Mouse (Mus musculus) spleen, postnatal 4 days (tissue): ENCODE data around the gene Tmem91.

ENCODE experiments used
- DNase-seq, 2 experiments: peaks; one replicate each; pipeline ENCODE4 v3.0.0; 2022; ENCODE audit warnings: low spot score in 2 of 2

The Tmem91 gene

DNA sequence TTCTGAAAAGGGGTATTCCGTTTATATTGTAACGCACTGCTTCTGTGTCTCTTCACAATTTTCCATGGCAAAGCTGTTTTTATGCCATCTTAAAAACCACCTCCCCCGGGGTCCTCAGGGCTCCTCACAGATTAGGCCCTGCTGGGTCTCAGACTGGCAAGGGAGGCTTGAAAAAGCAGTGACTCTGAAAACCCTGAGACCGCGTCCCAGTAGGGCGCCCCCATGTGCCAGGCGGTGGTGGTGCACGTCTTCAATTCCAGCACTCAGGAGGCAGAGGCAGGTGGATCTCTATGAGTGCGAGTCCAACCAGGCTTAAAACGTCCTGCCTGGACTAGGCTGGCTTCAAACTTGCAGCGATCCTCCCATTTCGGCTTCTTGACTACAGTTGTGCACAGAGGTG, 25.8 kb upstream of the Tmem91 start:
- peak in 1 of 2 experiments; percentile 69 for DNase-seq

DNA sequence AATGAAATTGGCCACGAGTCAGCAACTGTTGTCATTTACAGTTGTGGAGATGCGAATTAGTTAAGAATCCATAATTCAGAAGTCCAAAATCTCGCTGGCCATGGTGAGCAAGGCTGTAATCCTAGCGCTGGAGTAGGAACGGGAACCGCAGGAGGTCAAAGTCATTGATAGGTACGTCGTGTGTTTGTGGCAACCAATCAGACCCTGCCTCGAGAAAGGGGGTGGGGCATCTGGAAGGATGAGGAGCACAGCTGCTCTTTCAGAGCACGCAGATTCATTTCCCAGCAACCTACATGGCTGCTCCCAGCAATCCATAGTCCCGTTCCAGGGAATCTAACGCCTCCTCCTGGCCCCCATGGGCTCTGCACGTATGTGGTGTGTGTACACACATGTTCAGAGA, 24.9 kb upstream of the Tmem91 start:
- no peak for DNase-seq

DNA sequence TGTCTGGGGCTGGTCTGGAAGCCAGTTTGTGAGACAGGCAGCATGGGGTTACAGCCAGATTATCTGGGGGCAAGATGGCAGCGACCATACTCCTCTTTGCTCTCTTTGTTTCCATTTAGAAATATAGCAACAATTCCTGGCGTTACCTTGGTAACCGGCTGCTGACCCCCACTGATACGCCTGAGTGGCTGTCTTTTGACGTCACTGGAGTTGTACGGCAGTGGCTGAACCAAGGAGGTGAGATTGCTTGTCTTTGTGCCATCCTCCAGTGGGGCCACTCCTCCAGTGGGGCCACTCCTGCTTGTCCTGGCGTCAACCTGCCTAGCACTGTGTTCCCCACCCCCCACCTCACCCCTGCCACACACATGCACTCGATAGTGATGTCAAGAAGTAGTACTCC, 19.1 kb upstream of the Tmem91 start:
- DNase-seq: no peak

DNA sequence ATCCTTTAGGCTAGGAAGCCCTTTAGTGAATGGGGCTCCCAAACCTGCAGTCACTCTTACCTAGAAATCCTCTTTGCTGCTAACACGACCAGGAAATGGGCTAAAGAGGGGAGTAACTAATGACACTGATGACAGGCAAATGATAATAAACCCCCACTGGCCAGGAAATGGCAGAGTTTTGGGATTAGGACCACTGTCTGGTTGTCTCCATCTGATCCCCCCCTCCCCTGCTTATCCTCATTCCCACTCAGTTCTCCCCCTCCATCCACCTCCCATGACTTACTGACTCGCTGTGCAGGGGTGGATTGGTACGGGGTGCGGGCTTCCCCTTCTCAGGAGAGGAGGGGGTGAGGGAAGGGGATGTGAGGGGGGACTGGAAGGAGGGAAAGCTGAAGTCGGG, 15.1 kb upstream of the Tmem91 start:
- no peak for DNase-seq

DNA sequence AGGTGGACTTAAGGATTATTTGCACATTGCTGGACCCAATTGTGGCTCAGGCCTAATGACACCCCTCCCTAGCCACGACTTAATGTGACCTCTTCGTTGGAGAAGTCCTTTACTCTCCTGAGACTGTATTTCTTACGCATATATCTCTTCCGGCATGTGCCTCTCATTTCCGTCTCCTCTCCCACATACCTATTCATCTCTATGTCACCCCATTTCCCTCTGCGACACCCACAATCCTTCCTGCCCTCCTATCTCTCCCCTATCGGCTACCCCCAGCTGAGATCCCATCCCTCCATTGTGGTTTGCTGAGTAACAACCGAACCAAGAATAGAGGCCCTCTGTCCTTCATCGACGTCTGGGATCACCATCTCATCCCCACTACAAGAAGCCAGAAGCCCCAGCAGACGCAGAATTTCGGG, 14.6 kb upstream of the Tmem91 start:
- DNase-seq: no peak

DNA sequence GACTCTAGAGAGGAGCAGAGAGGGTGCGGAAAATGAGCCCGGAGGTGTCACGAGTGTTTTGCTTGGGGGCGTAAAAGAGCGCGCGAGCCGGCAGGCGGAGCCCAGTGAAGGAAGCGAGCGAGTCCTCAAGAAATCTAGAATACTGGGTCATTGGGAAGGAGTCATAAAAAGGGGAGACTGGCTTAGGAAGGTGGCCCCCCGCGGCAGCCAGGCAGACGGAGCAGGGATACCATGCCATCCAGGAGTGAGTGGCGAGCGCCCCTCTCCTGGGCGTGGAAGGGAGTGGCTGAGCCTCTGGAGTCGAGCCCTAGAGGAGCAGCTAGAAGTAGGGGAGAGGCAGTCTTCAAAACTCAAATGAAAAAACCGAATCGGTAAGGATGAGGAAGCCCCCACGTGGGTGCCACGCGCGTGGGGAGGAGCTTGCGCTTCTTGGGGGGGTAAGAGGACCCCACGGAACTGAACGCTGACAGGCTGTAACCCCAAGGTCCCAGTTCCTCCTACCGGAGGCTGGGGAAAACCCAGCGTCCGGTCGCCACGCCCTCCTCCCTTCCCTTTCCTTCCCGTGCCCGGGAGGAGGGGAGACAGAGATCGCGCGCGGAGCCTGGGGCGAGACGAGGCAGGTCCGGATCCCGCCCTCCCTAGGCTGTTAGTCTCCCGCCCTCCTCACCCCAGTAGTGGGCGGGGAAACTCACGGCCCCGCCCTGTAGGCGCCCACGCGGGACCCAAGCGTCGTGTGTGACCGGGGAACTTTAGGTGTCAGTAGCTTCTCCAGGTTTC, 14.0 kb upstream of the Tmem91 start:
- peak; percentile 86 to 90 for DNase-seq

DNA sequence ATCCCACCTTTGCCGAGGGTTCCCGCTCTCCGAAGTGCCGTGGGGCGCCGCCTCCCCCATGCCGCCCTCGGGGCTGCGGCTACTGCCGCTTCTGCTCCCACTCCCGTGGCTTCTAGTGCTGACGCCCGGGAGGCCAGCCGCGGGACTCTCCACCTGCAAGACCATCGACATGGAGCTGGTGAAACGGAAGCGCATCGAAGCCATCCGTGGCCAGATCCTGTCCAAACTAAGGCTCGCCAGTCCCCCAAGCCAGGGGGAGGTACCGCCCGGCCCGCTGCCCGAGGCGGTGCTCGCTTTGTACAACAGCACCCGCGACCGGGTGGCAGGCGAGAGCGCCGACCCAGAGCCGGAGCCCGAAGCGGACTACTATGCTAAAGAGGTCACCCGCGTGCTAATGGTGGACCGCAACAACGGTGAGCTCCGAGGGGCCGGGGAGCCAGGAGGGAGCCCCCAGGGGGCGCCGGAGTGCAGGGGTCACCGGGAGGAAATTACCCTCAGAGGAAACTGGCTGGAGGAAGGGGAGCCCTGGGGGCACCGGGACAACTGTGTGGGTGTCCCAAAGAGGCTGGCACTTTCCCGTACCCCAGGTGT, 12.9 kb upstream of the Tmem91 start:
- peak; percentile 81 to 93 for DNase-seq

DNA sequence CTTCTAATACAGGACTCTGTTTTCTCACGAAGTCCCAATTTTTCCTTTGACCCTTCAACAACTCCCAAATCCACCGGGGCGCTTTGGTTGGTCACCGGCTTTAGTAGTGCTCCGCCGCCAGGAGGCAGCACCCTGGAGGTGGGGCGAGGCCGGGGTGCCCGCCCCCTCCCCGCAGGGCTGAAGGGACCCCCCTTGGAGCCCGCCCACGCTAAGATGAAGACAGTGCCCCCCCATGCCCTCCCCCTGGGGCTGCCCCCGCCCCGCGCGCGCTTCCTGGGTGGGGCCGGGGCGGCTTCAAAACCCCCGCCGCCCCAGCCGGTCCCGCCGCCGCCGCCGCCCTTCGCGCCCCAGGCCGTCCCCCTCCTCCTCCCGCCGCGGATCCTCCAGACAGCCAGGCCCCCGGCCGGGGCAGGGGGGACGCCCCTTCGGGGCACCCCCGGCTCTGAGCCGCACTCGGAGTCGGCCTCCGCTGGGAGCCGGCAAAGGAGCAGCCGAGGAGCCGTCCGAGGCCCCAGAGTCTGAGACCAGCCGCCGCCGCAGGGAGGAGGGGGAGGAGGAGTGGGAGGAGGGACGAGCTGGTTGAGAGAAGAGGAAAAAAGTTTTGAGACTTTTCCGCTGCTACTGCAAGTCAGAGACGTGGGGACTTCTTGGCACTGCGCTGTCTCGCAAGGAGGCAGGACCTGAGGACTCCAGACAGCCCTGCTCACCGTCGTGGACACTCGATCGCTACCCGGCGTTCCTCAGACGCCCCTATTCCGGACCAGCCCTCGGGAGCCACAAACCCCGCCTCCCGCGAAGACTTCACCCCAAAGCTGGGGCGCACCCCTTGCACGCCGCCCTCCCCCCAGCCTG, 11.9 kb upstream of the Tmem91 start, which contains the start of gene Tgfb1:
Tgfb1 (plus strand) TSS at position 323 of the 852 bp plus-strand sequence.
- DNase-seq: peak; percentile 83 to 90

DNA sequence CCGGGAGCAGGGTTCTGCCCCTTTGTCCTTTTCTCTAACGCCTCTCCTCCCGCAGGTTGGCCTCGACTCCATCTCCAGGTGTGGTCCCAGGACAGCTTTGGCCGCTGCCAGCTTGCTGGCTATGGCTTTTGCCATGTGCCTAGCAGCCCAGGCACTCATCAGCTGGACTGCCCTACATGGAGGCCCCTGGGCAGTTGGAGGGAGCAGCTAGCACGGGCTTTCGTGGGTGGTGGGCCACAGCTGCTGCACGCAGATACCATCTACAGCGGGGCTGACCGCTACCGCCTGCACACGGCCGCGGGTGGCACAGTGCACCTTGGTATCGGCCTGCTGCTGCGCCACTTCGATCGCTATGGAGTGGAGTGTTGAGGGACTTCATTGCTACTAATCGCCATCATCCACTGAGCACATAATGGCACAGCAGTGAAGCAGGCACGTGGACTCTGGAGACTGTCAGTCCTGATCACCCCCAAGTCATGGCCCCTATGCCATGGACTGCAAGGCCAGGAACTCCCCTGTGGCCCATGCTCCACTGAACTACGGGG, 11.0 kb upstream of the Tmem91 start:
- no peak for DNase-seq

DNA sequence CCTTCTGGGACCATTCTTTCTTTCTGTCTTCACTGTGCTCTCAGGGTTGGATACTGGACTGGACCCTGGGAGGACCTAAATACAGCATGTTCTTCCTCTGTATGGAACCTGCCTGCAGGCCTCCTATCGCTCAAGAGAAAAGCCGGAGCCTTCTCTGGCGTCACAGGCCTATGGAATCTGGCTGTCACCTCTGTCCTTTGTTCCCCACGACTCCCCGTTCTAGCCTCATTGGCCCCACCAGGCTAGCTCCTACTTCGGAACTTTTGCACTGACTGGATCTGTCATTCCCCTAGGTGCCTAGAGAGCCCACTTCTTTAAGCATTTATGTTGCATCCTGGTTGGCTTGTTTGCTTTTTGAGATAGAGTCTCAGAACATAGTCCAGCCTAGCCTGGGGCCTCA, 9.7 kb upstream of the Tmem91 start:
- peak in 1 of 2 experiments; percentile 65 for DNase-seq

DNA sequence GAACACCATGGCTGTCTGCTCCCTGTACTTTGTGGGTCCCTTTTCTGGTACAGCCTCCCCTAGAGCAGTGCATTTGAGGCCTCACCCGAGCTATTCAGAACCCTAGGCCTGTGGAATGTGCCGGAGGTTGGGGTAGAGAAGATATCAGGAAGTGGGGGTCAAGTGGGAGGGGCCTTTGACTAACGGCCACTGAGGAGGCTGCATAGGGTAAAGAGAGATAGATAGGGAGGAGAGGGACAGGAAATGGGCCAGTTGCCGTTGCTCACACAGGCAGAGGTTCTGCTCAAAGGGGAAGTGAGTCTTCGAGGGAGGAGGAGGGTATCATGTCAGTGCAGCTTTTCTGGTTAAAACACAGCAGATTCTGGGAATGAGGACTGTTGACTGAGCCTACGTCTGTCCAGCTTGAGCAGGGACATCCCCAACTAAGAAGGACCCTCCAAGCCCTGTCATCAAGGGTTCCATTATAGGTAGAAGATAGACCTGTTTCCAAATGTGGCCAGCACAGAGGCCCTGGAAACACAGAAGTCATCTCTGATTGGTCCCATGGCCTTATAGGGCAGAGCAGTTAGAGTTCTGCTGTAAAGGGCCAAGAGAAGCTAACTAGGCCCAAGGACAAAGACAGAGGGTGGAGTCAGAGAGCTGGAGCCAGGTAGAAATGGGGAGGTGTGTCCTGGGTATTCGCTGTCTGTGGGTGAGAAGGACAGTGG, 8.7 kb upstream of the Tmem91 start:
- peak; percentile 70 to 74 for DNase-seq

DNA sequence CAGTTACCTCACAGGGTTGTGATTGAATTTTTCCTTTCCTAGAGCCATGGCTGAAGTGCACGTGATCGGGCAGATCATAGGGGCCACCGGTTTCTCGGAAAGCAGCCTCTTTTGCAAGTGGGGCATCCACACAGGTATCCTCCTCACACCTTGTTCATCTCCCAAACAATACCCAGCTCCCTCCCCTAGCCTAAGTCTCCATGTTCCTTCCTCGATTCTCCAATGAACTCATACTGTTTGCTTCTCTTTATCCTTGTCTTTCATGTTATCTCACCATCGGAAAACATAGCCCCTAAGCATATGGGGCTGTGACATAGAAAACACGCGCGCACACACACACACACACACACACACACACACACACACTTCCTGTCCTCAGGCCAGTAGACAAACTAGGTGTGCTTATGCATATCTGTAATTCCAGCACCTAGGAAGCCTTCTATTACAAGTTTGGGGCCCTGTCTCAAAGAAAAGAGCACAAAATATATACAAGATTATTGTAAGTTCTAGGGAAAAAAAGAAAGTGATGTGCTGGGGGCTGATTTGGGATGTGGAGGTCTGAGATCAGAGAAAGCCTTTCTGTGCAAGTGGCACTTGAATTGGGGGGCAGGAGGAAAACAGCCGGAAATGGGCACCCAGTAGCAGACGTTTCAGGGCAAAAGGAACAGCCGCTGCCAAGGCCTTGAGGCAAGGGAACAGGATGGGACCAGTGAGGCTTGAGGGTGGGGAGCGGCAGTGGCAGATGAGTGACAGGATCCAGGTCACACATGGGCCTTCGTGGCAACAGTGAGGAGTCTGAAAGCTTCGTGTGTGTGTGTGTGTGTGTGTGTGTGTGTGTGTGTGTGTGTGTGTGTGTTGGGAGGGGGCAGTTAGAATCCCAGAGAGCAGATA, 6.6 kb upstream of the Tmem91 start:
- peak; percentile 31 to 71 for DNase-seq

DNA sequence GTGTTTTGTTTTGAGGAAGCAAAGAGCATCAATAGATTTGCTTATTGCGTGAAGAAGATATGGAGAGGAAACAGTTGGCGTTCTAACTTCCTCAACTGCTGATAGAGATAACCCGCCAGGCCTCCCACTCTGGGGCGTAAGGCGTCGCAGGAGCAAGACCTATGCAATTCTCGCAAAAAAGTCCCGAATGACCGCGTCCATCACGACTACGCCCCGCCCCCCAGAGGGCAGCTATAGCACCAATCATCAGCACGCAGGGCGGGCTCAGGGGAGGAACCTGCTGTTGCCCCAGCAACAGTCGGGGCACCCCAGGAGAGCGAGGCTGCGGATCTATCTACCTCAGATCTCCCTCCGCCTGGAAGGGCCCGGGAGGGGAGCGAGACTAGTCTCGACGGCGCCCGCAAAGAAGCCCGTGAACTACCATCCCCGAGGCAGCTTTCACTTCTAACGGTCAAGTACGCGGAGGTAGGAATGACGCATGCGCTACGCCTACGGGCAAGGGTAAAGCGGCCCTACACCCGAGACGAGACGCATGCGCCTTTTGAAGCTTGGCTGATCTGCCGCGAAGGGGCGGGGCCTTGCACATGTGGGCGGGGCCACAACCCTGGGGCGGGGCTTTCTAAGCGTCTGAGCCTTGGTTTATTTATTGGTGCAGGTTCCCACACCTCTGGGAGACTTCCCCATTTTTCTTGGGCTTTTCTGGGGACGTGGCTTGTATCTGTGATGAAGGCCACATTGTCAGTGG, 5.7 kb upstream of the Tmem91 start, which contains the start of gene B9d2:
B9d2 (plus strand) TSS at position 267 of the 745 bp plus-strand sequence.
- DNase-seq: peak; percentile 99 to 100

DNA sequence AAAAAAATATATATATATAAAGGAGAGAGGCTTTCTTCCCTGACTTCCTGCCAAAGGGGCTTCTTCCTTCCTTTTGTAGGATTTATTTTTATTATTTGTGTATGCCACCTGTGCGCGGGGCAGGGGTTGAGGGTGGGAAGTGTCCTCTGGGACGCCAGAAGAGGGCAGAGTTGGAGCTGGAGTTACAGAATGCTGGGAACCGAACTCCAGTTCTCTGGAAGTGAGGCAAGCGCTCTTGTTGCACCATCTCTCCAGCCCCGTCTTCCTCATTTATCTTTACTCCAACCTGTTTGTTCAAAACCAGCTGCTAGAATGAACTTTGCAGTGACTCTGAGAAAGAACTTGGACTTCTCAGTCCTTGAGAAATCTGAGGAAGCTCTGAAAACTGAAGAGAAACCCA, 5.0 kb upstream of the Tmem91 start:
- no peak for DNase-seq

DNA sequence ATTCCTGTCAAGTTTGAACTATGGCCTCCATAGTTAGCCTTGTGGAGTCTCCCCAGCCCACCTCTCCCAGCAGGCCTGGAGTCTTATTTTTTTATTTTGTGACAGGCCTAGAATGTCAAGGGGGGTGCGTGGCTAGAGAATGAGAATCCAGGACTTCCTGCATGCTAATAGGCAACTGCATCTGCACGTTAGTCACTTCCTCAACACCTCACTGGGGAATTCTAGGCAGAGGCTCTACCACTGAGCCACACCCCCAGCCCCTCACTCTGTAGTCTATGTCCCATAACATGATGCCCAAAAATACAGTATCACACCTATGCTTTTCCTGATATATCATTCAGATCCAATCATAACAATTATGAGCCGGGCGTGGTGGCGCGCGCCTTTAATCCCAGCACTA, 2.0 kb upstream of the Tmem91 start:
- DNase-seq: no peak

DNA sequence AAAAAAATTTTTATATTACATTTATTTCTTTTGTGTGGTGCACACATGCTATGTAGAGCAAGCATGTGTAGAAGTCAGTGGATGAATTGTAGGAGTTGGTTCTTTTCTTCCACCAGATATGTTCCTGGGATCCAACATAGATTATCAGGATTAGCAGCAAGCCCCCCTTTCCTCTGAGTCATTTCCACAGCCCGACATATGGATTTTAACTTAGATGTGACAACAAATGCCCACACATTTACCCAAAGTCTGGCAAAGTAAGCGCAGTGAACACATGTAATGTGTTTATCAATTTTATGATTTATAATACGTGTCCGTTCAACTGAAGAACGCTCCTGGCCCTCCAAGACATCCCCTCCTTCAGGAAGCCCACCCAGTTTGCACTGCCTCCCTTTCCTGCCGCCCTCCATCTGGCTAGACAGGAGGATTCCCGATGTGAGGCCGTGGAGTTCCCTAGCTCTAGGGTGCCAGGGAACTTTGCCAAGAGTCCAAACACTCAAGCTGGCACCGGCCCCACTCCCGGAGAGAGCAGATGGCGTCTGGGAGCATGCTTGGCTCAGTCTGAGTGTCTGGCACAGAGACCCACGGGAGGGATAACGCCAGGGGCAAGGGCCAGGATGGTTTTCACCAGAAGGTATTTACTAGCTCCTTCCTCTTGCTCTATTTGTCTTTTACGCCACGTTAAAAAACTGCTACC, 1.3 kb upstream of the Tmem91 start:
- no peak for DNase-seq

DNA sequence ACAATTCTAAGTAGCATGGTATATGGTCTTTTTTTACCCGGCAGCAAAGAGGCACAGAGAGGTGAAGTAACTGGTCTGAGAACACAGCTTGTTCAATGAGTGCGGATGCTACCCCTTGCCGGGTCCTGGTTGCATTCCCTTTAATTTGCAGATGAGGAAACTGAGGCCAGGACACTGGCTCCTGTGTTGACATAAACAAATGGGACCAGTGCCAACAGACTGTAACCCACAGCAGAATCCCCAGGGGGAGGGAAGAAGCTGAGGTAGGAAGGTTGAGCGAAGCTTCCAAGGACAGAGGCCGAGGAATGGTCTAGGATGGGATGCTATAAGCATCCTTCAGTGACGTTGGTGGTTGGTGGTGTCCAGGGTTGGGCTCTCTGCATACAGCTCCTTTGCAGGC, 439 bp upstream of the Tmem91 start:
- no peak for DNase-seq

DNA sequence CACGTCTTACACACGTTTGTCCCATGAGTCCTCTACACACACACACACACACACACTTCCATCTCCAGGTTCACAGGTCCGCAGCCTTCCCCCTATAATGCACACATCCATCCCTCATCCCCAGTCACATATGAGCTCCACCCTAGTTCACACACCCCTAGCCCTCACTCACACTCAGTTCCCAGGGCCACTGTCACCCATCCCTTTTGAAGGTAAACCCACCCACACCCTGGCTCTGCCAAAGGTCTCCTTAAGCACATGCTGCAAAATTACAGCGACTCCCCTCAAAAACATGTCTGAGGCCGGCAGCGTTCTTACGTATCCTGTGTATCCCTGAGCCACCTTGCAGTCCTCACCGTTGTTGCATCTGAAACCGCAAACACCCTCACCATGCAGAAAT, 669 bp downstream of the Tmem91 start:
- DNase-seq: no peak

DNA sequence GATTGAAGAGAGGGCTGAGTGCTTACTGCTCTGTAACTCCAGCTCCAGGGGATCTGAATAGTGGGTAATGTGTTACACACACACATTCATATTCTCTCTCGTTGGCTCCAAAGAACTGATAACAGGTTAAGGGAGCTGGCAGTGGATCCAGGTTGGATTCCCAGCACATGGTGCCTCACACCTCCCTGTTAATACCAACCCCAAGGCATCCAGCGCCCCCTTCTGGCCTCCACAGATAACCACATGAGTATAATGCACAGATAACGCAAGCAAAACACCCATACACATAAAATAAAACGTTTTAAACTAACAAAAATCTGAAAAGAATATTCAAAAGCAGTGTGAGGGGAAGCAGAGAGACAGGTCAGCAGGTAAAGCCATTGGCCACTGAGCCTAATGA, 2.5 kb downstream of the Tmem91 start:
- DNase-seq: no peak
